Mouse (Mus musculus): Measurements from ENCODE around the gene Slc24a3.

The Slc24a3 gene

GRCm38 (mm10) chr2:145279336-145279735 is 111.8 kb downstream of the Slc24a3 start:
- no peak for DNase-seq (ENCODE audit: low spot score in 2 of 2)

- DNase-seq (ENCODE audit: low spot score in 2 of 2), result no peak
Observed at GRCm38 (mm10) chr2:145283746-145284145, 116.2 kb downstream of the Slc24a3 start.

DNA sequence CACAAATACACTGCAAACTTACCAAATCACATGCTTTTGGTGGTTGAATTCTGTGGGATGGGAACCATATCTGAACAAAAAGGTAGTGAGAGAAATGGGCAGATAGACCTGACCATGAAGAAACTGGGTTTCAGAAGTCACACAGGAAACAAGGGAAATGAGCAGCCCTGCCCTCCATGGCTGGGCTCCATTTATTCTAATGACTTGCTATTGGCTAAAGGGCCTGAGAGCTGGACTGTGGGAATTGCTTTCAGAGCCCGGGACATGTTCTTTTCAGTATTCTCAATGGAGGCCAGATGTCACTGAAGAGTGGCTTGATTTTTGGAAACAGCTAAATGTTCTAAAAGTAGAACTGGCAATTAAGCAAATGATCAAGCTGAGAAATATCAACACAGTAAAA is 120.9 kb downstream of the Slc24a3 start:
- DNase-seq (ENCODE audit: low spot score in 2 of 2), result no peak

DNA sequence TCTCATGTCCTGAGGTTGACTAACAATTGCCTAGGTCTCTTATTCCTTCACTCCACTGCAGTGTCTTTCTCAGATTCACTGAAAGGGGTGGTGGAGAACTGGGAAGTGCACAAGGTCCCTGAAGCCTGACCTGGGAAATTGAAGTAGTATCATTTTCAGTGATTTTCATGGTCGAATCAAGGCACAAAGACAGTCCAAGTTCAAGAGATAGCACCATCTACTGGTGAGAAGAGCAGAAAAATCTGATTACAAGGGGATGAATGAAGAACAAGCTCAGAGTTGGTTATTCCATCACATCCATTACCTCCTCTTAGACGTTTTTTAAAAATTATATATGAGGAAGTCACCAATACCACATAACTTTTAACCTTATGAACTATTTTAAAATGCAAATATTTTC is 123.9 kb downstream of the Slc24a3 start:
- no peak for DNase-seq (ENCODE audit: low spot score in 2 of 2)

GRCm38 (mm10) chr2:145292196-145292595 is 124.6 kb downstream of the Slc24a3 start:
- no peak for DNase-seq (ENCODE audit: low spot score in 2 of 2)

- no peak for DNase-seq (ENCODE audit: low spot score in 2 of 2)
Observed at GRCm38 (mm10) chr2:145292816-145293215, 125.3 kb downstream of the Slc24a3 start.

DNA sequence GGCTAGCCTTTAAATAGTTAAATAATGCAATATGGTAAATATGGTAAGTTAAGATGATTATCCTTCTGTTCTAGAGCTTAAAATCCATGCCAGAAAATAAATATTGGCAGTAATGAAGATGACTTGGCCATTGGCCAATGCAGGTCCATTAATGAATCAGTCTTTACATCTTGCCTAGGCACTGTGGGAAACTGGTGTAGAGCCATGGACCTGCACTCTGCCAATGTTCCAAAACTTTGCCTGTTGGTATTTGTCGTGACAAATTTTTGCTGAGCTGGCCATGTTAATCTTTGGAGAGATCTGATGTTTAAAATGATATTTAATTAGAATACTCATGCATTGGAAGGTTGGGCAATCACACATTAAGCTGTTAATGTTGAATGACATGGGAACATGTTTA is 129.4 kb downstream of the Slc24a3 start:
- DNase-seq (ENCODE audit: low spot score in 2 of 2), result no peak

DNA sequence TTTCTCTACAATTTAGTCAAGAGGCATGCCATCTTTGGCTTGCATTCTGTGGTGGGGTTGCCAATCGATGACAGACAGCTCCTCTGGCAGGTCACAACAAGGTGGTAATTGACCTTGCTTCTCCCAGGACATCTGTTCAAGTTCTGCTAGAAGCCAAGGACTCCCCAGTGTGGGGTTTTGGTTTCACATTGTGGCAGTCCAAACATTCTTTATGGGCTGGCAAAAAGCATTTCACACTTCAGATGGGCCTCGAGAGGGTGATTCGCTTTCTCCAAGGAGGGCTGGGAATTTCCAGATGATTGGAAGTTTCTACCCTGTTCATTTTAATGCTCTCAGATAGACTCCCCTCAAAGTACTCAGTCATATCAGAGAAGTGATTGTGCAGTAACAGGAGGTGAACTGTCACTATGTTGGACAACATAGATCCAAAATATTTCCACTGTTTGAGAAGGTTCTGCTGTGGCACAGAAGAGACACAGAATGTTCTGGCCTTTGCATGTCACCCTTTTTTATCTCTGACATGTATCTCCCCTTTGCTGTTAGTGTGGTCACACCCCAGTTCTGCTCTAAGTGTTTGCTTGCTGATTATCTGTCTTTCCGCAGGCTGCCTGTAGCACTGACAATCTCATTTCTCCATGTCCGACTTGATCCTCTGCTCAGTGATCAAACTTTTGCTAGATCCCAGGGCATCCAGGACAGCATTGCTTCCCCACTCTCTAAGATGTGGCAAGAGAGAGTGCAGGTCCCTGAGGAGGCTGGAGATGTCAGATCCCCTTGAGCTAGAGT is 132.6 kb downstream of the Slc24a3 start:
- DNase-seq (ENCODE audit: low spot score in 2 of 2), result no peak

GRCm38 (mm10) chr2:145307231-145307883 is 139.8 kb downstream of the Slc24a3 start:
- no peak for DNase-seq (ENCODE audit: low spot score in 2 of 2)

DNA sequence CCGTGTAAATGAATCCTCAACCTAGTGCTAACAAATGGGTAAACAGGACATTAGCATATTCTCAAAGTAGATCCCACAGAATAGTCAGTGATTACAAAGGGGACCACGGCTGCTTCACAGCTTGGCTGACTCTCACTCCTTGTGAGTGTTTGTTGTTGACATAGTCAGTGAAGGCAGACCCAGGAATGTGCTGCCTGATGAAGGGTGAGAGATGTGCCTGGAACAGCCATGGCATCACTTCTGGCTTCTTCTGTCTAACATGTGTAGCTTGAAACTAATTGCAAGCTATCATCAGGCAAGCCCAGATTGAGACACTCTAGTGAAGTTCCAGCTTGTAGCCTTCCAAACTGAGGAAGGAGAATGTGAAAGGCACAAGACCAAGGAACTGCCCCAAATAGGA is 151.4 kb downstream of the Slc24a3 start:
- DNase-seq (ENCODE audit: low spot score in 2 of 2), result no peak

GRCm38 (mm10) chr2:145321287-145321686 is 153.7 kb downstream of the Slc24a3 start:
- no peak for DNase-seq (ENCODE audit: low spot score in 2 of 2)

GRCm38 (mm10) chr2:145321755-145322154 is 154.2 kb downstream of the Slc24a3 start:
- DNase-seq (ENCODE audit: low spot score in 2 of 2), result no peak

GRCm38 (mm10) chr2:145324477-145324876 is 156.9 kb downstream of the Slc24a3 start:
- DNase-seq (ENCODE audit: low spot score in 2 of 2), result no peak

DNA sequence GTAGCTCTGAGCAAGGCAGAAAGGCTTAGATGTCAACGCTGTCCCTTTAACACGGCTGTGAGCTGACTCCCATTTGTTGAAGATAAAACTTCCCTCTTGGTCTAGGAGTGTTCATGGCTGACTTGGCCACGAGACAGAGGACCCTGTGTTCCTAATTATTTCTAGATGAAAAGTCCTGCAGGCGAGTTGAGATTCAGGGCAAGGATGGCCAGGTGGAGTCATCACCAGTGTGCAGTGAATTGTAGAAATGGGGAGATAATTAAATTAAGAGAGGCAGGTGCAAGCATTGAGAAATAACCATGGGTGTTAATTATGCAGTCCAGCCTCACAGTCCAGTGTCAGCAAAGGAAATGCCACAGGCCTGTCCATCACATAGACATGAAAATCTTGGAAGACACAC is 158.3 kb downstream of the Slc24a3 start:
- DNase-seq (ENCODE audit: low spot score in 2 of 2), result no peak

DNA sequence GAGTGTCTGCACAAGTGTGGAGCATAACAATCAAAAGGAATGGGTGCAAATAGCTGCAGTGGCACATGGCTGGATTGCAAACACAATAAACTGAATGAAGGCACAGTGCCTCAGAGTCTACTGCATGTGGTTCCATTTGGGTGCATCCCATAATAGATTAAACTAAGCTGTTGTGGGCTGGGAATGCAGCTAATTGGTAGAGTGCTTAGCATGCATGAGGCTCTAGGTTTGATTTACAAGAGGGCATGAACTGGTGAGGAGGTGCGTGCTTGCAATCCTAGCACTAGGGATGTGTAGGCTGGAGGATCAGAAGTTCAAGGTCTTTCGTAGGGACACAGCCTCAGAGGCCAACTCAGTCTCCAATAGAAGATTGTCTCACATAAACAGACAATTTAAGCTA is 159.0 kb downstream of the Slc24a3 start:
- DNase-seq (ENCODE audit: low spot score in 2 of 2), result no peak

DNA sequence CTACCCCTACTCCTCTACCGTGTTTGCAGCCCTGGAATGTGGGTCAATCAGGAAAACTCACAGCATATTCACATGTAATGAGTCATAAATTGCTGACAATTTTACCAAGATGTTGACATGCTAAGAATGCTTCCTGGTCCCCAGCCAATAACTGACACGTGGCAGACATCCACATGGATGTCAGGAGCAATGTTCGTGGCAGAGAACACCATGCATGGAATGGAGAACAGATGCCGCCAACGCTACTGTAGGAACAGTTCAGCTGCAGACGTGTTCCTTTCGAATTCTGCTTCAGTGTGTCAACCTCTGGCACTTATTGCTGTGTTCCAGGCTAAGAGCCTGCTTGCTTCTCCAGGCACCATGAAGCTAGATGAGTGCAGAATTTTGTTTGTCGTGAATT is 162.2 kb downstream of the Slc24a3 start:
- no peak for DNase-seq (ENCODE audit: low spot score in 2 of 2)

- no peak for DNase-seq (ENCODE audit: low spot score in 2 of 2)
Observed at GRCm38 (mm10) chr2:145331525-145331924, 164.0 kb downstream of the Slc24a3 start.

GRCm38 (mm10) chr2:145333466-145333865 is 165.9 kb downstream of the Slc24a3 start:
- DNase-seq (ENCODE audit: low spot score in 2 of 2), result no peak

DNA sequence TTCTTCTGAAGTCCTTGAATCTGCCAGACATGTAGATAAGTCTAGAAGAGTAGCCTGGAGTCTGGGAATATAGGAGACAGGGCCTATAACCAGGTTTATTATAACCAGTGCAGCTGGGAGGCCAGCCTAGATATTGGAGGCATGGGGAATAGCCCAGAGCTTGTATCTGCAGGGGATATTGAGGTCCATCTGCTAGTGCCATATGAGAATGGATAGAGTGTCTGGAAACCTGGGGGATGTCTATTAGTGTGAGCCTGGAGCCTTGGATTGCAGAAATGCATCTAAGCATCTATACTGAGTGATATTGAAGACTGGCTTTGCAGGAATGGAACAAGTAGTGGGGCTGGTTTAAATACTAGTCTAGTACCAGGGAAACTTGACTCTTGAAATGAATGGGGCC is 168.9 kb downstream of the Slc24a3 start:
- no peak for DNase-seq (ENCODE audit: low spot score in 2 of 2)

- no peak for DNase-seq (ENCODE audit: low spot score in 2 of 2)
Observed at GRCm38 (mm10) chr2:145340816-145341215, 173.3 kb downstream of the Slc24a3 start.

DNA sequence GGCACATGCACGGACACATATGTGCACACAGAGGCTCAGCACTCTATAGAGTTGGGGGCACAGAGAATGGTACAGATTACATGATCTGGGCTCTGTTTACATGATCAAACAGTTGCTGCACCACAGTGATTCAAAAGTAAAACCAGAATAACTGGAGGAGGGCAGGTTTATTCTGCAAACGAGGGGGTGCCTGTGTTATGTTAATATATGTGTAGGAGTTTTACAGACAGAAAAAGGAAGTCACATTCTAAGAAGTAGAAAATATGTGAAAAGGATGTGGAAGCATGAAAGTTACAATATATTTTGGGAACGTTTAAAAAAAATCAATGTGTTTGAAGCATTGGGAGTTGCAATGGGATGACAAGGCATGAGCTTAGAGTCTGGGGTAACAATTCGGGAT is 175.4 kb downstream of the Slc24a3 start:
- DNase-seq (ENCODE audit: low spot score in 2 of 2), result no peak

- no peak for DNase-seq (ENCODE audit: low spot score in 2 of 2)
Observed at GRCm38 (mm10) chr2:145344521-145344920, 177.0 kb downstream of the Slc24a3 start.

- no peak for DNase-seq (ENCODE audit: low spot score in 2 of 2)
Observed at GRCm38 (mm10) chr2:145353801-145354200, 186.2 kb downstream of the Slc24a3 start.
